Mouse (Mus musculus): ENCODE data around the gene Col18a1. TPM values are rescaled to one million over a fixed set of nuclear protein-coding genes. Genes with fewer than 3 reads are reported as not detected.

Gene Col18a1
- polyA plus RNA-seq, 1 experiment from 2014 or later: 96.2 TPM

GRCm38 (mm10) chr10:77099777-77100176 is 66.6 kb downstream of the Col18a1 start:
- Histone ChIP-seq H3K4me1 (ENCODE audit: control insufficient read depth, insufficient read depth, low read length) (peaks cover 22% of the 10 kb centered on the region), H3K4me3 (ENCODE audit: low read length) (no peak overlapping the region), H3K9me3 (replicated peaks; ENCODE audit: control insufficient read depth, low read length) (no peaks in the 10 kb centered on the region), H3K27me3 (ENCODE audit: control insufficient read depth, insufficient read depth, low read length) (no peaks in the 10 kb centered on the region), H3K9ac (ENCODE audit: low read length) (no peak overlapping the region), H3K27ac (ENCODE audit: low read length) (no peak overlapping the region), H3K36me3 (ENCODE audit: control insufficient read depth, insufficient read depth) (peaks cover 5% of the 10 kb centered on the region), H3K4me2 (ENCODE audit: low read depth, low read length) (no peak overlapping the region)
- no peak for ATAC-seq (replicated peaks; ENCODE audit: extremely low read depth, insufficient read depth, low FRiP score)
- WGBS: 88% methylated on average over 4 of the region's 4 CpGs

GRCm38 (mm10) chr10:77098619-77099018 is 67.7 kb downstream of the Col18a1 start:
- Histone ChIP-seq H3K9ac (ENCODE audit: low read length) (no peak overlapping the region), H3K4me2 (ENCODE audit: low read depth, low read length) (no peak overlapping the region), H3K27ac (ENCODE audit: low read length) (peak overlapping the region; percentile 65), H3K4me3 (ENCODE audit: low read length) (no peak overlapping the region), H3K9me3 (replicated peaks; ENCODE audit: control insufficient read depth, low read length) (no peaks in the 10 kb centered on the region), H3K4me1 (ENCODE audit: control insufficient read depth, insufficient read depth, low read length) (peaks cover 22% of the 10 kb centered on the region), H3K27me3 (ENCODE audit: control insufficient read depth, insufficient read depth, low read length) (no peaks in the 10 kb centered on the region), H3K36me3 (ENCODE audit: control insufficient read depth, insufficient read depth) (peaks cover 7% of the 10 kb centered on the region)
- ATAC-seq (replicated peaks; ENCODE audit: extremely low read depth, insufficient read depth, low FRiP score): no peak
- WGBS: 77% methylated on average over 2 of the region's 2 CpGs

GRCm38 (mm10) chr10:77097890-77098200 is 68.5 kb downstream of the Col18a1 start:
- H3K4me1 ChIP-seq (ENCODE audit: control insufficient read depth, insufficient read depth, low read length): peaks cover 22% of the 10 kb centered on the region
- H3K9ac ChIP-seq (ENCODE audit: low read length): no peak overlapping the region
- WGBS: 39% methylated on average over 4 of the region's 4 CpGs
- peak overlapping the region; percentile 65 for H3K27ac ChIP-seq (ENCODE audit: low read length)
- H3K36me3 ChIP-seq (ENCODE audit: control insufficient read depth, insufficient read depth): peaks cover 13% of the 10 kb centered on the region
- peak; percentile 69 for ATAC-seq (replicated peaks; ENCODE audit: extremely low read depth, insufficient read depth, low FRiP score)
- H3K4me3 ChIP-seq (ENCODE audit: low read length): no peak overlapping the region
- no peaks in the 10 kb centered on the region for H3K27me3 ChIP-seq (ENCODE audit: control insufficient read depth, insufficient read depth, low read length)
- H3K9me3 ChIP-seq (replicated peaks; ENCODE audit: control insufficient read depth, low read length): peaks cover 6% of the 10 kb centered on the region
- no peak overlapping the region for H3K4me2 ChIP-seq (ENCODE audit: low read depth, low read length)

- Histone ChIP-seq H3K9ac (ENCODE audit: low read length) (peak overlapping the region; percentile 31; the same call in 1 of the 2 replicates), H3K27me3 (ENCODE audit: control insufficient read depth, insufficient read depth, low read length) (no peaks in the 10 kb centered on the region), H3K9me3 (replicated peaks; ENCODE audit: control insufficient read depth, low read length) (peaks cover 9% of the 10 kb centered on the region), H3K4me1 (ENCODE audit: control insufficient read depth, insufficient read depth, low read length) (peaks cover 22% of the 10 kb centered on the region), H3K4me2 (ENCODE audit: low read depth, low read length) (no peak overlapping the region), H3K36me3 (ENCODE audit: control insufficient read depth, insufficient read depth) (peaks cover 13% of the 10 kb centered on the region), H3K4me3 (ENCODE audit: low read length) (no peak overlapping the region), H3K27ac (ENCODE audit: low read length) (peak overlapping the region; percentile 65)
- ATAC-seq (replicated peaks; ENCODE audit: extremely low read depth, insufficient read depth, low FRiP score): peak; percentile 26; the same call in 1 of the 2 replicates
- WGBS: 59% methylated on average over 12 of the region's 12 CpGs
These were observed 69.1 kb downstream of the Col18a1 start for GRCm38 (mm10) chr10:77097006-77097889.

- no peaks in the 10 kb centered on the region for H3K27me3 ChIP-seq (ENCODE audit: control insufficient read depth, insufficient read depth, low read length)
- no peak overlapping the region for H3K4me3 ChIP-seq (ENCODE audit: low read length)
- peaks cover 13% of the 10 kb centered on the region for H3K36me3 ChIP-seq (ENCODE audit: control insufficient read depth, insufficient read depth)
- no peak for ATAC-seq (replicated peaks; ENCODE audit: extremely low read depth, insufficient read depth, low FRiP score)
- H3K9me3 ChIP-seq (replicated peaks; ENCODE audit: control insufficient read depth, low read length): peaks cover 9% of the 10 kb centered on the region
- no peak overlapping the region for H3K27ac ChIP-seq (ENCODE audit: low read length)
- 95% methylated on average over 3 of the region's 3 CpGs for WGBS
- H3K4me1 ChIP-seq (ENCODE audit: control insufficient read depth, insufficient read depth, low read length): peaks cover 23% of the 10 kb centered on the region
- no peak overlapping the region for H3K9ac ChIP-seq (ENCODE audit: low read length)
- no peak overlapping the region for H3K4me2 ChIP-seq (ENCODE audit: low read depth, low read length)
These were observed 70.7 kb downstream of the Col18a1 start for GRCm38 (mm10) chr10:77095666-77096065.

GRCm38 (mm10) chr10:77093817-77094216 is 72.5 kb downstream of the Col18a1 start:
- ATAC-seq (replicated peaks; ENCODE audit: extremely low read depth, insufficient read depth, low FRiP score): no peak
- no peak overlapping the region for H3K4me2 ChIP-seq (ENCODE audit: low read depth, low read length)
- no peak overlapping the region for H3K9ac ChIP-seq (ENCODE audit: low read length)
- H3K9me3 ChIP-seq (replicated peaks; ENCODE audit: control insufficient read depth, low read length): peaks cover 9% of the 10 kb centered on the region
- no peaks in the 10 kb centered on the region for H3K27me3 ChIP-seq (ENCODE audit: control insufficient read depth, insufficient read depth, low read length)
- H3K36me3 ChIP-seq (ENCODE audit: control insufficient read depth, insufficient read depth): peaks cover 13% of the 10 kb centered on the region
- no peak overlapping the region for H3K27ac ChIP-seq (ENCODE audit: low read length)
- H3K4me1 ChIP-seq (ENCODE audit: control insufficient read depth, insufficient read depth, low read length): peaks cover 33% of the 10 kb centered on the region
- no peak overlapping the region for H3K4me3 ChIP-seq (ENCODE audit: low read length)

GRCm38 (mm10) chr10:77091538-77092097 is 74.7 kb downstream of the Col18a1 start:
- no peak overlapping the region for H3K4me3 ChIP-seq (ENCODE audit: low read length)
- peaks cover 9% of the 10 kb centered on the region for H3K9me3 ChIP-seq (replicated peaks; ENCODE audit: control insufficient read depth, low read length)
- H3K9ac ChIP-seq (ENCODE audit: low read length): no peak overlapping the region
- no peak for ATAC-seq (replicated peaks; ENCODE audit: extremely low read depth, insufficient read depth, low FRiP score)
- no peak overlapping the region for H3K27ac ChIP-seq (ENCODE audit: low read length)
- H3K4me1 ChIP-seq (ENCODE audit: control insufficient read depth, insufficient read depth, low read length): peaks cover 12% of the 10 kb centered on the region
- WGBS: 75% methylated on average over 4 of the region's 4 CpGs
- H3K36me3 ChIP-seq (ENCODE audit: control insufficient read depth, insufficient read depth): peaks cover 13% of the 10 kb centered on the region
- no peaks in the 10 kb centered on the region for H3K27me3 ChIP-seq (ENCODE audit: control insufficient read depth, insufficient read depth, low read length)
- H3K4me2 ChIP-seq (ENCODE audit: low read depth, low read length): no peak overlapping the region

- H3K4me3 ChIP-seq (ENCODE audit: low read length): no peak overlapping the region
- no peak overlapping the region for H3K9ac ChIP-seq (ENCODE audit: low read length)
- peak overlapping the region; percentile 49 for H3K27ac ChIP-seq (ENCODE audit: low read length)
- peaks cover 11% of the 10 kb centered on the region for H3K4me1 ChIP-seq (ENCODE audit: control insufficient read depth, insufficient read depth, low read length)
- H3K27me3 ChIP-seq (ENCODE audit: control insufficient read depth, insufficient read depth, low read length): no peaks in the 10 kb centered on the region
- 36% methylated on average over 5 of the region's 5 CpGs for WGBS
- ATAC-seq (replicated peaks; ENCODE audit: extremely low read depth, insufficient read depth, low FRiP score): peak; percentile 71
- peaks cover 8% of the 10 kb centered on the region; the same call in 1 of the 2 replicates for H3K36me3 ChIP-seq (ENCODE audit: control insufficient read depth, insufficient read depth)
- H3K4me2 ChIP-seq (ENCODE audit: low read depth, low read length): no peak overlapping the region; the same call in 1 of the 2 replicates
- H3K9me3 ChIP-seq (replicated peaks; ENCODE audit: control insufficient read depth, low read length): peaks cover 9% of the 10 kb centered on the region
These were observed 76.3 kb downstream of the Col18a1 start for GRCm38 (mm10) chr10:77090063-77090462.

- H3K27ac ChIP-seq (ENCODE audit: low read length): peak overlapping the region; percentile 49
- H3K27me3 ChIP-seq (ENCODE audit: control insufficient read depth, insufficient read depth, low read length): no peaks in the 10 kb centered on the region
- peaks cover 11% of the 10 kb centered on the region for H3K4me1 ChIP-seq (ENCODE audit: control insufficient read depth, insufficient read depth, low read length)
- H3K4me2 ChIP-seq (ENCODE audit: low read depth, low read length): peak overlapping the region; percentile 44
- H3K9me3 ChIP-seq (replicated peaks; ENCODE audit: control insufficient read depth, low read length): peaks cover 9% of the 10 kb centered on the region
- H3K36me3 ChIP-seq (ENCODE audit: control insufficient read depth, insufficient read depth): peaks cover 8% of the 10 kb centered on the region; the same call in 1 of the 2 replicates
- H3K9ac ChIP-seq (ENCODE audit: low read length): peak overlapping the region; percentile 42
- 0 out of 2 replicates have a peak overlapping the region, but pooled peaks have one; percentile 24 for H3K4me3 ChIP-seq (ENCODE audit: low read length)
- peak; percentile 45; the same call in 1 of the 2 replicates for ATAC-seq (replicated peaks; ENCODE audit: extremely low read depth, insufficient read depth, low FRiP score)
- 34% methylated on average over 8 of the region's 8 CpGs for WGBS
These were observed 77.0 kb downstream of the Col18a1 start for GRCm38 (mm10) chr10:77089336-77089735.

Data from heart, embryonic 16.5 days (tissue).